Mouse (Mus musculus): Measurements from ENCODE around the gene Slc39a13. TPM values are rescaled to one million over a fixed set of nuclear protein-coding genes. Genes with fewer than 3 reads are reported as not detected.

Gene Slc39a13
- total RNA-seq, 2 experiments from 2014 or later = 40.9 to 44.9 TPM

GRCm38 (mm10) chr2:91090827-91091226 lies 20.6 kb upstream of the Slc39a13 start:
- DNase-seq (ENCODE audit: low spot score in 2 of 2) = no peak

GRCm38 (mm10) chr2:91090208-91090607 lies 20.0 kb upstream of the Slc39a13 start:
- DNase-seq (ENCODE audit: low spot score in 2 of 2) = no peak

- no peak for DNase-seq (ENCODE audit: low spot score in 2 of 2)
Measured at GRCm38 (mm10) chr2:91088987-91089386, 18.8 kb upstream of the Slc39a13 start.

- no peak for DNase-seq (ENCODE audit: low spot score in 2 of 2)
Measured at GRCm38 (mm10) chr2:91087453-91087852, 17.2 kb upstream of the Slc39a13 start.

GRCm38 (mm10) chr2:91086392-91087237 lies 16.4 kb upstream of the Slc39a13 start:
- DNase-seq (ENCODE audit: low spot score in 2 of 2) = no peak

- DNase-seq (ENCODE audit: low spot score in 2 of 2) = no peak
Measured at GRCm38 (mm10) chr2:91085494-91086391, 15.5 kb upstream of the Slc39a13 start.

- DNase-seq (ENCODE audit: low spot score in 2 of 2) = peak in 1 of 2 experiments; percentile 65
Measured at GRCm38 (mm10) chr2:91084179-91084820, 14.1 kb upstream of the Slc39a13 start.

GRCm38 (mm10) chr2:91083366-91083940 lies 13.2 kb upstream of the Slc39a13 start:
- DNase-seq (ENCODE audit: low spot score in 2 of 2) = no peak

- DNase-seq (ENCODE audit: low spot score in 2 of 2) = no peak
Measured at GRCm38 (mm10) chr2:91082844-91083243, 12.6 kb upstream of the Slc39a13 start.

- no peak for DNase-seq (ENCODE audit: low spot score in 2 of 2)
Measured at GRCm38 (mm10) chr2:91081775-91082695, 11.8 kb upstream of the Slc39a13 start, which contains the start of gene Spi1. Spi1 (plus strand) TSS chr2:91082390.

GRCm38 (mm10) chr2:91080784-91081513 lies 10.7 kb upstream of the Slc39a13 start:
- no peak for DNase-seq (ENCODE audit: low spot score in 2 of 2)

- DNase-seq (ENCODE audit: low spot score in 2 of 2) = no peak
Measured at GRCm38 (mm10) chr2:91079026-91079384, 8.8 kb upstream of the Slc39a13 start.

GRCm38 (mm10) chr2:91078314-91079025 lies 8.3 kb upstream of the Slc39a13 start:
- no peak for DNase-seq (ENCODE audit: low spot score in 2 of 2)

GRCm38 (mm10) chr2:91077957-91078313 lies 7.7 kb upstream of the Slc39a13 start:
- no peak for DNase-seq (ENCODE audit: low spot score in 2 of 2)

- no peak for DNase-seq (ENCODE audit: low spot score in 2 of 2)
Measured at GRCm38 (mm10) chr2:91072092-91072491, 1.9 kb upstream of the Slc39a13 start.

GRCm38 (mm10) chr2:91071059-91071458 lies 842 bp upstream of the Slc39a13 start:
- DNase-seq (ENCODE audit: low spot score in 2 of 2) = no peak

GRCm38 (mm10) chr2:91069306-91070000 lies 764 bp downstream of the Slc39a13 start:
- DNase-seq (ENCODE audit: low spot score in 2 of 2) = no peak

GRCm38 (mm10) chr2:91068872-91069165 lies 1.4 kb downstream of the Slc39a13 start:
- no peak for DNase-seq (ENCODE audit: low spot score in 2 of 2)

Data from gastrocnemius, postnatal 4 days (tissue).